Mouse (Mus musculus) C2C12 (cell line): ENCODE measurements around the gene Tfap2d. TPM values are rescaled to one million over a fixed set of nuclear protein-coding genes. Genes with fewer than 3 reads are reported as not detected.

ENCODE experiments used
- H3K27me3 ChIP-seq: one replicate; pipeline ENCODE4 v1.6.1; 2011; ENCODE audit not compliant: control insufficient read depth, insufficient read depth, insufficient read length
- H3K36me3 ChIP-seq: one replicate; pipeline ENCODE4 v1.6.1; 2011; ENCODE audit not compliant: control insufficient read depth, insufficient read depth
- H3K4me3 ChIP-seq: one replicate; pipeline ENCODE4 v1.5.1; 2011; ENCODE audit warnings: mild to moderate bottlenecking, control low read depth; ENCODE audit not compliant: poor library complexity, insufficient read depth, severe bottlenecking
- H3K79me2 ChIP-seq: one replicate; pipeline ENCODE4 v1.6.1; 2011; ENCODE audit not compliant: control insufficient read depth, insufficient read depth
- H3K79me3 ChIP-seq: one replicate; pipeline ENCODE4 v1.6.1; 2011; ENCODE audit warnings: low read depth, control low read depth
- H3ac ChIP-seq: one replicate; pipeline ENCODE3; 2011; ENCODE audit warnings: low read depth; ENCODE audit not compliant: control insufficient read depth, insufficient read length
- CEBPB ChIP-seq: IDR thresholded peaks from one replicate; pipeline ENCODE4 v1.6.1; 2011; ENCODE audit warnings: low read depth, mild to moderate bottlenecking, control low read depth, moderate library complexity
- CTCF ChIP-seq: IDR thresholded peaks from one replicate; pipeline ENCODE4 v1.5.1; 2011; ENCODE audit not compliant: control insufficient read depth, insufficient read depth, insufficient read length
- FOSL1 ChIP-seq: IDR thresholded peaks from one replicate; pipeline ENCODE4 v1.8.0; 2011; ENCODE audit warnings: mild to moderate bottlenecking, low read length; ENCODE audit not compliant: poor library complexity, insufficient read depth, severe bottlenecking
- MAX ChIP-seq: IDR thresholded peaks from one replicate; pipeline ENCODE4 v1.6.1; 2011; ENCODE audit warnings: mild to moderate bottlenecking, control low read depth
- MYOD1 ChIP-seq: IDR thresholded peaks from one replicate; pipeline ENCODE4 v1.6.1; 2011; ENCODE audit warnings: low read depth; ENCODE audit not compliant: control insufficient read depth, insufficient read length
- MYOG ChIP-seq: IDR thresholded peaks from one replicate; pipeline ENCODE4 v1.6.1; 2011; ENCODE audit not compliant: control insufficient read depth, insufficient read length; ENCODE audit errors: extremely low read depth
- USF1 ChIP-seq: IDR thresholded peaks from one replicate; pipeline ENCODE4 v1.6.1; 2011; ENCODE audit warnings: low read depth, mild to moderate bottlenecking, control low read depth, moderate library complexity
- polyA plus RNA-seq: library from polyadenylated mRNA; unstranded; fragments of >200 nt; fragmentation: generic; extraction: Trizol; gene quantifications from one replicate; pipeline ENCODE4 v1.2.1, GENCODE M21; 2012; ENCODE audit warnings: missing spikeins

The Tfap2d gene
- polyA plus RNA-seq, 1 experiment = not detected

DNA sequence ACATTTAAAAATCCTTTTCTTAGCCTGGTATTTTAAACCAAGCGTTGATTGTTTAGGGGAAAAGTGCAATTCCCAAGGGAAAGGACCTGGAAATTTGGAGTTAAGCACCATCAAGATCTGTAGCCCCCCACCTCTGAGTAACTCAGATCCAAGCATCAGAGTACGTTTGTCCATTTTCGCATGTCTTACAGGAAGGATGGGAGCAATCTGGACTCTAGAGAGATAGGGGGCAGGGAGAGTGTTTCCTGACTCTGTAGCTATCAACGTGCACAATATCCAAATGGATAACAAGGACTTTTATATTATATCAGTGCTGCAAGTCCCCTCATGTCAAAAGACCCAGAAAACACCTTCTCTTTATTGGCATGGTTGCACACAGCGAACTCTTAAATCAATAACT, 7.4 kb downstream of the Tfap2d start:
- no peaks in the 10 kb centered on the region for H3K27me3 ChIP-seq
- H3K79me3 ChIP-seq = no peaks in the 10 kb centered on the region

DNA sequence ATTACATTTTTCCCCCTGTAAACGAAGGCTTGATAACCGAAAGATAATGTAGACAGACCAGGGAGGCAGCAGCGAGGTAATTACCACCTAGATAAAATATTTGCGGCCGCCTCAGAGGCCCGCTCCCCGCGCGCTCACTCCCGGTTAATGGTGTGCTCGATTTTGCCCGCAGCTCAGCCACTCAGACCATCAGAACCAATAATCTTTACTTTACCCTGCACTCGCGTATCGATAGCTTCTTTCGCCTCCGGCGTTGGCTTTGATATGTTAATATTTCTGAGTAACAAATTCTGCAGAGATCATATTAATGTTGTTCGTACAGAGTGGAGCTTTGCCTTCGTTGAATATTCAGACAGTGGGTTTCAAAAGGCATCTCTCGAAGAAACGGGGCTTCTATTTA, 8.2 kb downstream of the Tfap2d start:
- H3K79me2 ChIP-seq = no peaks in the 10 kb centered on the region
- H3ac ChIP-seq = no peak overlapping the region
- H3K79me3 ChIP-seq = no peaks in the 10 kb centered on the region
- H3K27me3 ChIP-seq = no peaks in the 10 kb centered on the region
- TF ChIP-seq CTCF = no peak
- no peak for TF ChIP-seq FOSL1
- H3K36me3 ChIP-seq = no peaks in the 10 kb centered on the region
- H3K4me3 ChIP-seq = no peak overlapping the region

More for the DNA sequence above, 7.4 kb downstream of the Tfap2d start:
- Histone ChIP-seq H3K79me2 (no peaks in the 10 kb centered on the region), H3ac (no peak overlapping the region), H3K4me3 (no peak overlapping the region), H3K36me3 (no peaks in the 10 kb centered on the region)
- no peak for TF ChIP-seq FOSL1
- TF ChIP-seq CTCF = no peak
- no peak for TF ChIP-seq CEBPB
- TF ChIP-seq MAX = no peak
- TF ChIP-seq MYOG = no peak
- TF ChIP-seq USF1 = no peak
- TF ChIP-seq MYOD1 = no peak

DNA sequence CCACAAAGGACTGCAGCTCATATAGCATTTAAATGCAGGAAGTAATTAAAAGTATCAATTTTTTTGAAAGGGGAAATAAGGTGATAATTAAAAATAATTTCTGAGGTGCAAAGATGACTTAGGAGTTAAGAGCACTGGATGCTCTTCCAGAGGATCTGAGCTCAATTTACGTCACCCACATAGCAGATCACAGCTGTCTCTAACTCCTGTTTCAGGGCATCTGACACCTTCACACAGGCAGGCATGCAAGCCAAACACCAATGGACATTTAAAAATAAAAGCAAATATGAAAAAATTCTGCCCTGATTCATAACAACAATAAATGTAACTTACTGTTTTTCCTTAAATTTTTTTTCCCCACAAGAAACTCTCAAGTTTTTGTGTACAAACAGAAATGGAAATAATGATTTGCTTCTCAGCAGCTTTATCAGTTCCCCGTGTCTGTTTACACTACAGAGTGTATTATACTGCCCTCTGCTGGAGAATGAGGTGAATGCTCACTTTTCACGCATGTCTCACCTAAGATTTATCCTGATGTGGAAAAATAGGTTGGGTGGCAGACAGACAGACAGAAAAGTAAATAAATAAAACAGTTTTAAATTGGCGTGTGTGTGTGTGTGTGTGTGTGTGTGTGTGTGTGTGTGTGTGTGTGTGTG, 76.0 kb downstream of the Tfap2d start:
- no peak overlapping the region for H3ac ChIP-seq
- TF ChIP-seq USF1 (no peak), MYOD1 (no peak), MYOG (no peak), CEBPB (no peak), MAX (no peak), CTCF (no peak), FOSL1 (no peak)
- H3K79me3 ChIP-seq = no peaks in the 10 kb centered on the region
- H3K4me3 ChIP-seq = no peak overlapping the region
- H3K79me2 ChIP-seq = no peaks in the 10 kb centered on the region
- no peaks in the 10 kb centered on the region for H3K27me3 ChIP-seq
- no peaks in the 10 kb centered on the region for H3K36me3 ChIP-seq

DNA sequence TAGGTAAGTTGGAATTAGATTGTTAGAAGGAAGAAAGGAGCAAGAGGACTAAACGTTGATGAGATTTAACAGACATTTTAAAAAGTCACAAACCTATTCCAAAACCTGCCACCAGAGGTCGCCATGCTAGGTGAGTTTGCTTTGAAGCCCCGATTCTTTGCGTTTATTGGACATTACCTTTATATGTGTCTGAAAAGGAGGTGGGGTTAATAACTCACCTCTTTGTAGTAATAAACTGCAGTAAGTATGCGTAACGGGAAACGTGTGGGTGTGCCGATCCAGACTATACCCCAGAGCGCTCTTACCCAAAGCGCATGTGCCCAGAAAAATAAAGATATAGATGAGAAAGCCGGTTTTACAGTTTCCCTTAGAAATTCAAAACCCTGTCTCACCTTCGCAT, 102.8 kb downstream of the Tfap2d start:
- no peak overlapping the region for H3K4me3 ChIP-seq
- TF ChIP-seq MAX (no peak), MYOD1 (no peak), MYOG (no peak)
- no peaks in the 10 kb centered on the region for H3K79me3 ChIP-seq
- H3K36me3 ChIP-seq = no peaks in the 10 kb centered on the region
- H3K27me3 ChIP-seq = peaks cover 3% of the 10 kb centered on the region
- H3K79me2 ChIP-seq = no peaks in the 10 kb centered on the region
- H3ac ChIP-seq = no peak overlapping the region

DNA sequence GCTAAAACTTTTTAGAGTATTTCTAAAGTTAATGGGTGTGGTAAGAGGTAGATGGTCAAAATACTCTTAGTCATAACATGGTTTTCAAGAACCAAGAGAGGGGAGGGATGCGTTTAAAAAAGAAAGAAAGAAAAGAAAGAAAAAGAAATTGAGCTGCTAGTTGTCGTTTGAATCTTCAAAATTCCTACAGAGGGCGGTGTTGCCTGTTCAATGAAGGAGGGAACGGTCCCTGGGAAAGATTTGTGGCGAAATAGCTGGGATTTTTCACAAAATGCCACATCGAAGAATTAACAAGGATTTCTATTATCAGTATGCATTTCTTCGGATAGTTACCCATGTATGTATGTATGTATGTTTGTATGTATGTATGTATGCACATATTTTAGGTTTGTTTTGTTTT, 103.4 kb downstream of the Tfap2d start:
- no peaks in the 10 kb centered on the region for H3K79me2 ChIP-seq
- H3K36me3 ChIP-seq = no peaks in the 10 kb centered on the region
- H3K4me3 ChIP-seq = no peak overlapping the region
- no peak overlapping the region for H3ac ChIP-seq
- no peaks in the 10 kb centered on the region for H3K79me3 ChIP-seq
- TF ChIP-seq MAX = no peak
- no peak for TF ChIP-seq FOSL1
- TF ChIP-seq CTCF = no peak
- no peak for TF ChIP-seq MYOG
- peaks cover 3% of the 10 kb centered on the region for H3K27me3 ChIP-seq

DNA sequence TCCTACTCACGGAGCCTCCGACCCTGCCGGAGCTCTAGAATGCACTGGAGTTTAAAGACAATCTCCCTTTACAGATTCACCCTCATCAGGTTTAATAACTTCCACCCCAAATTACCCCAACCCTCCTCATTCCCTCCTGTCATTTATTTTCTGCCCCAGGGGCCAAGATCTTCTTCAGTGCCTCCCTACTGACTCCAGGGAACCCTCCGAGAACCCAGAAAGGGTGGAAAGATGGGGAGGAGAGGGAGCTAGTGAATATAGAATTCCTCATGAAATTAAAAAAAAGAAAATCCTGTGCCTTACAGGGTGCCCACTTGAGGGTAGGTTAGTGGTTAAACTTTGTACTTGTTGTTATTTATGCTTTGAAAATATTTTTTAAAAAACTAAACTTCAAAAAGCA, 104.8 kb downstream of the Tfap2d start:
- TF ChIP-seq MAX = no peak
- no peak for TF ChIP-seq FOSL1
- no peak for TF ChIP-seq CEBPB
- TF ChIP-seq MYOD1 = no peak
- TF ChIP-seq CTCF = no peak
- TF ChIP-seq USF1 = no peak
- no peak for TF ChIP-seq MYOG
- no peaks in the 10 kb centered on the region for H3K79me3 ChIP-seq
- H3K79me2 ChIP-seq = no peaks in the 10 kb centered on the region
- peaks cover 3% of the 10 kb centered on the region for H3K27me3 ChIP-seq
- H3K4me3 ChIP-seq = no peak overlapping the region
- no peak overlapping the region for H3ac ChIP-seq
- no peaks in the 10 kb centered on the region for H3K36me3 ChIP-seq
